Mouse (Mus musculus): ENCODE data around the gene Ccdc194.

Ccdc194 gene

GRCm38 (mm10) chr8:71525226-71526050, at the start of gene Ccdc194:
Ccdc194 (minus strand) TSS chr8:71525711.
- no peak for DNase-seq (ENCODE audit: low read depth, low spot score)

GRCm38 (mm10) chr8:71575020-71575419, 49.5 kb upstream of the Ccdc194 start:
- no peak for DNase-seq (ENCODE audit: low read depth, low spot score)

DNA sequence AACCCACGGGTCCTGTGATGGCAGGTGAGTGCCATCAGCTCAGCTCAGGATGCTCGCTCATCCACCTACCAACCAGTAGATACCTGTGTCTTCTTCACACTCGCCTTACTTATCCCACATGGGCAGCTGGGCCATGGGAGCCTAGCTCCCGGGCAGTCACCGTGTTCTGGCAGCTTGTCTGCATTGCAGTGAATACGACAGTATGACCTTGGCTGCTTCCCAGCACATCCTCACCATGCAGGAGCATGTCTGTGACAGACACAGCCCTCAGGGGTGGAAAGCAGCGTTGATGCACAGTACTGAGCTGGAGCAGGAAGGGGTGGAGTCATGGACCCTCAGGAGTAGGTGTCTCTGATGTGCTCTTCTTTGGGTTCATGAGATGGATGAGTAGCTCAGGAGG, 48.9 kb upstream of the Ccdc194 start:
- no peak for DNase-seq (ENCODE audit: low read depth, low spot score)

DNA sequence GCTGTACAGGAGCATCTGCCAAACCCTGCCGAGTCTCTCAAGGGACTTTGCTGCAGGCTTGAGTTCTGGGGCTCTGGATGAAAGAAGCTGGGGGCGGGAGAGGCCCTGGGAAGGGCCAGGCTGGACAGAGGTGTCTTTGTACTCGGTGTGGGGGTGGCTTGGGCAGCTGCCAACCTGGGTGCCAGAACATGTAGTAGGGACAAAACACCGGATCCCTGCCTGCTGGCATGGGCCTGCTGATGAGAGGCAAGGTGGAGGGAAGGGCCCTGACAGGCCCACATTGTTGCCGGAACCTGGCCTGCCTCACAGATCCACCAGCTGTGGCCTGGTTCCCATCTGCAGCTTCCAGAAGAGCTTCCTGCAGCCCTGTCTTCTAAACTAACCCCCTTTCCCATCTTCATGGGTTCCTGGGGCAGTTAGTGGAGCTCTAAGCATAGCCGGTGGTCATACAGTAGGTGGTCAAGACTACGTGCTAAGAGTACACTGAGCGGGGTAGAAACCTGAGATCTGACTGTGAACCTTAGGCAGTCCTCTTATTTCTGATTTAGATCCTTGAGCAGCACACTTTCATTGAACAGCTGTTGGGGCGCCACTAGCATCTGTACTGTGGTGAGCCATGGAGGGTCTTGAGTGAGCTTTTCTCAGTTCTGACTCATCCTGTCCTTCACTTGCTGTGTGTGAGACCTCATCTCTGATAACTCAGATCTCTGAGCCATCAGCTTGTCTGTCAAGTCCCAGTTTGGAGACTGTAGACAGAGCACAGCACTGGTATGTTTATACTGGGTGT, 47.5 kb upstream of the Ccdc194 start:
- no peak for DNase-seq (ENCODE audit: low read depth, low spot score)

GRCm38 (mm10) chr8:71572077-71572476, 46.6 kb upstream of the Ccdc194 start:
- no peak for DNase-seq (ENCODE audit: low read depth, low spot score)

- peak; percentile 97 for DNase-seq (ENCODE audit: low read depth, low spot score)
These were observed 44.9 kb upstream of the Ccdc194 start for GRCm38 (mm10) chr8:71570291-71570954.

- DNase-seq (ENCODE audit: low read depth, low spot score), result peak; percentile 83
These were observed 44.1 kb upstream of the Ccdc194 start for GRCm38 (mm10) chr8:71569366-71570290.

DNA sequence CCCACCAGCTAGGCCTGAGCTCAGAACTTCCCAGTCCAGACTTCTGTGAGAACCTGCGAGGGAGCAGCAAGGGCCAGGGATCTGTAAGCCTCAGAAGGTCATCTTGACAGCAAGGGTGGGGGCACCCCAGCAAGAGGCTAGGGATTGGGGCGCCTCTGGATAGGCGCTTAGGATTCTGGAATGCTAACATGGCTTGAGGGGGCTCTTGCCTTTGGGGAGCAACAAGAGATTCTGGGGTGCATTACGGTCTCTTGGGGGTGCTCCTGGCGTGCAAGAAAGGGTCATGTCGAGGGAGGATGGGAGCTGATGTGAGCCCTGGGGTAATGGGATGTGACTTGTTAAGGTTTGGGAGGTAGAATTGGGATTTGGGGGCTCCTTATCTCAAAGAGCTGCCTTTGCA, 43.4 kb upstream of the Ccdc194 start:
- DNase-seq (ENCODE audit: low read depth, low spot score), result no peak

DNA sequence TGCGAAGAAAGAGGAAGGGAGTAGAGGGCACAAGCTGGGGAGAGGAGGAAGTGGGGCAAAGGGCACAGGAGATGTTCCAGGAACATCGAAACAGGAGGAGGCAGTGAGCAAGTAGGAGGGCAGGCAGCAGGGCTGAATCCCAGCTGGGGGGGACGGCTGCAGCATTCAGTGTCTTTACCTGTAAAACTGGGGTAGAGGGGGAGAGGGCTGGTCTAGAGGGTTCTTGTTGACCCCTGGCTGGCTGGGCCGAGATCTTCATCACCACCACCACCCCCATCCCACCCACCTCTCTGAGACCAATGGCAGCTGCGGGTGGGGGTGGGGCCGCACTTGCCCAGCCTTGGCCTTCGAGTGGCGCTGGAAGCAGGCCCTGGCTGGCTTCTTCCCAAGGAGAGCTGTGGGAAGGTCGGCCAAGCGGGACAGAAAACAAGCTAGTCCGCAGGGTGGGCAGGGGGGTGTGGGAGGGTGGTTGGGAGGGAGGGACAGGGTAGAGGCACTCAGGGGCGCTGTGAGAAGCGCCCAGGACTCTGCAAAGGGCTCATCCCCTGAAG, 43.0 kb upstream of the Ccdc194 start, which contains the start of gene Slc27a1:
Slc27a1 (plus strand) TSS at position 496 of the 551 bp plus-strand sequence.
- DNase-seq (ENCODE audit: low read depth, low spot score), result no peak

- DNase-seq (ENCODE audit: low read depth, low spot score), result no peak
These were observed 42.1 kb upstream of the Ccdc194 start for GRCm38 (mm10) chr8:71567587-71567986.

DNA sequence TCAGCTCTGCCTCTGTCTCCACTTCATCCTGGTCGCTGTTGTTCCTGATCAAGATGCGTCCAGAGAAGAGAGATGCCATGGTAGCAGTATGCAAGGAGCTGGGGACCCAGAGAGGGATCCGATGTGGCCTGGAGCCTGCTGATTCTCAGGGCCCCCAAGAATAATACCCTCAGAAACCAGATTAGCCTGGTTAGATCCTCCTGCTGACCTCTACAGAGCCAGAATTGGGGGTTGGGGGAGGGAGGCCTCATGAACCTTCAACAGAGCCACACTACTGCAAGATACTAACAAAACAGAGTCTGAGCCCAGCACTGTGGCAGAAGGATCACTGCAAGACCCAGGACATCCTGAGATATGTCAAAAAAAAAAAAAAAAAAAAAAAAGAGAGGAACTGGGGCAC, 41.0 kb upstream of the Ccdc194 start, which contains the start of gene Nxnl1:
Nxnl1 (minus strand) TSS at position 101 of the 400 bp plus-strand sequence.
- no peak for DNase-seq (ENCODE audit: low read depth, low spot score)

- DNase-seq (ENCODE audit: low read depth, low spot score), result no peak
These were observed 38.5 kb upstream of the Ccdc194 start for GRCm38 (mm10) chr8:71563992-71564391.

DNA sequence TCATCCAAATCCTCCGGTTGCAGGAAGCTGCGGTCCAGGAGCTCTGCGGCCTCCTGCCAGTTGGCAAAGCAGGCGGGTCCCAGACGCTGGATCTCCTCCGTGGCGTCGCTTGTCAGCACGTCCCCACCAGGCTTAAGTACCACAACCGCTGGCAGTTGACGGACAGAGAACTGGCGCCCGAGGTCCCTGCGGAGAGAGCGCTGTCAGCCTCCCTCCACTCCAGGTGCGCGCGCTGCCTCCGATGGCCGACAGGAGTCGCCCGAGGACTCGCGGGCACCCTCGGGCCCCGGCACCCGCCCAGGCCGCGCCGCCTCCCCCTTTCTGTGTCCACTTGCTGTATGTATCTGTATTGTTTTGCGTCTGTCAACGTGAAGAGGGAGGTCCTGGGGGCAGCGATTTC, 37.2 kb upstream of the Ccdc194 start:
- DNase-seq (ENCODE audit: low read depth, low spot score), result peak; percentile 74

- DNase-seq (ENCODE audit: low read depth, low spot score), result peak; percentile 84
These were observed 35.9 kb upstream of the Ccdc194 start for GRCm38 (mm10) chr8:71561401-71561800.

DNA sequence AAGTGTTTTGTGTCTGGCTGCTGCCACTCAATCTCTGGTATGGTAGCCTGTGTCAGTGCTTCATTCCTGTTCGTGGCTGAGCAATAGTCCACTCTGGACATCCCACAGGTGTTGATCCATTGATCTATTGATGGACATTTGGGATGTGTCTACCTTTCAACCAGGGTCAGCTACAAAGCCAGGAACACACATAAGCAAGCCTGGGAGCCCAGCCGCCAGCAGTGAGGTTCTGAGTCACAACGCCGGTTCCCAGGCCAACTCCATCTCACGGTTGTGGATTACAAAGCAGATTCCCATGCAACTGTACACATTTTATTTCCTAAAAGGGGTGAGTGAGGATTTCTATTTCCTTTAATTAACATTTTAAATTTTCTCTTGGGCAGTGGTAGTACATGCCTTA, 35.3 kb upstream of the Ccdc194 start:
- no peak for DNase-seq (ENCODE audit: low read depth, low spot score)

DNA sequence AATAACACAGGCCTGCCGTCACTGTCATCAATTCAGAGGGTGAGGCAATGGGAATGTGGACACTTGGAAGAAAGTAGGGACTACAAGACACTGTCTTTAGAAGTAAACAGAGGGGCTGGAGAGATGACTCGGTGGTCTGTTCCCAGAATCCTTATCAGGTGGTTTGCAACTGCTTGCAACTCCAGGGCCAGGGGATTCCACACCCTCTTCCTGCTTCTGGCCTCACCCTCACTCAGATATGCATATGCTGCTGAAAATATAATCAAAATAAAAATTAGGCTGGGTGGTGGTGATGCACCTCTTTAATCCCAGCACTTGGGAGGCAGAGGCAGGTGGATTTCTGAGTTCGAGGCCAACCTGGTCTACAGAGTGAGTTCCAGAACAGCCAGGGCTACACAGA, 34.6 kb upstream of the Ccdc194 start:
- no peak for DNase-seq (ENCODE audit: low read depth, low spot score)

DNA sequence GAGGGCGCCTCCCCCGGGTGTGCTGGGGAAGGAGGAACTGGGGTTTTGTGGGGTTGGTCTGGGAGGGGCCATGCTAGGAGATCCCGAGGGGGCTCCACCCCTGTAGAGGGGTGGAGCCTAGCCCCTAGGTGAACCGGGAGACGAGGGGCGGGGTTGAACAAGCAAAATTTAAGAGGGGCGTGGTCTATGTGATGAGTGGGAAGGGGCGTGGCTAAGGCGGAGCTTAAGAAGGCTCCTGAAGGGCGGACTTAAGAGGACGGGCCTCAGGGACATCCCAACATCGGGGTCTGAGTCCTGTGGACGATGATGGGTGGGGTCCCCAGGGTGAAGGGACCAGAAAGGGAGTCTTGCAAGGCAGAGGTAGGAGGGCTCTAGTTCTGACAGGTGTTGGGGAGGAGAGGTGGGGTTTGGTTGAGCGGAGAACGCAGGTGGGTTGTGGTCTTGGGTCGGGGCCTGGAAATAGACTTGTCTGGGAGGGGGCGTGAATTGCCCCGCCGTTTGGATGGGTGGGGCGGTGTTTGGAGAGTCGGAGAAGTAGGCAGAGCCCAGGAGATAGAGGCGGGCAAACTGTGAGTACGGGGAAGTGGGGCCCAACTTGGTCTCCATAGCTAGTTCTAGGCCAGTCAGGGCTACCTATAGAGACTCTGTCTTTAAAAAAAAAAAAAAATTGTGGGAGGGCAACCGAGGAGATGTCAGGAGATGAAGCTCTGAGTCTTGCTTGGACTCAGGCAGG, 33.6 kb upstream of the Ccdc194 start:
- DNase-seq (ENCODE audit: low read depth, low spot score), result peak; percentile 90

DNA sequence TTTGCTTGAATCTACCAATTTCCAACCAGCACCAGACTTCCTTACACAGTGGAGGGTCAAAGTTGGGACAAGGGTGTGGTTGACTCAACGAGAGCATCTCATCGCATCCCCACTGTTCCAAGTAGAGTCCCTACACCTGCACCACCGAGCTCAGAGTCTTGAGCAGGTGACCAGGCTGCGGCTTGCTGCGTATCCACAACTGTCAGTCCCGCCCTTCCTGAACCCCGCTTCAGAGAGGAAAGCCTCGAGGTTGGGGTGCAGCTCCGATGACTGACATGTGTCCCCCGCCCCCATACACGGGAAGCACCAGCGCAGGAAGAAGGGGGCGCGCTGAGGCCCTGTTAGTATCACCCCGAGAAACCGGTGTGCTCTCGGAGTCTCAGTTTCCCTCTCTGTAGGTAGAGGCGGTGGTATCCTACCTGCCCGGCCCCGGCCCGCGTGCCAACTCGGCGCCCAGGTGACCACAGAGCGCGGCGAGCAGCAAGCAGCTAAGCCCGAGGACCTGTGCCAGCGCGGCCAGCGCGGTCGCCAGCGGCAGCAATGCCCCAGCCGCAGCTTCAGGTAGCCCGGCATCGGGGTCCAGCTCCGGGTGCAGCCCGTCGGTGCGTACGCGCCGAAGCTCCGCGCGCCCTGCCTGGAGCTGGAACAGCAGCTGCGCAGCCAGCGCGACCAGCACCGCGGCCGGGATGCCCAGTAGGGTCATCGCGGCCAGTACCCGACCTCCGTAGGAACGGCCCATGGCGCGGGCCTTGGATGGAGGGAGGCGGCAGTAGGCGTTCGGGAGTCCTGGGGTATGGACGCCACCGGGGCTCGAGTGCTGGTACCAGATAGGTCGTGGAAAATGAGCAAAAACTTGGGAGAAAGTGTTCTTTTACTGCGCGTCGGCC, 32.8 kb upstream of the Ccdc194 start, which contains the start of gene Tmem221:
Tmem221 (minus strand) TSS at position 801 of the 887 bp plus-strand sequence.
- DNase-seq (ENCODE audit: low read depth, low spot score), result peak; percentile 78

DNA sequence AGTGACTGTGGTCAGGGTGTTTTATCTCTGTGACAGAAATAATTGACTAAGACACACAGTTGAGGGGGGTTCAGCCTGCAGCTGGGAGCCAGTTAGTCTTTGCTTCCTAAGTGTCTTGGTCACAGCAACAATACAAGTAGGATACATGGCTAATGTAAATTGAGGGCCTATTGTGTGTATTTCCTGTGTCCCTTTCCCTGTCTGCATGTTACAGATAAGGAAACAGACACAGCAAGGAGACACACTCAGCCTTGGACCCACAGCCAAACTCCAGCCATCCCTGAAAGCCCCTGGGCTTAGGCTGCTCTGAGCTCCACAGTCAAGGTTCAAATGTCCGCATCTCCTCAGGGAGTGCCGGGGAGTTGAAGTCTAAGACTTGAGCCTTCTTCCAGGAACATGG, 29.1 kb upstream of the Ccdc194 start:
- no peak for DNase-seq (ENCODE audit: low read depth, low spot score)
